Comparison of ENCODE assay signal across 20 mouse cellular contexts in the genomic region with DNA sequence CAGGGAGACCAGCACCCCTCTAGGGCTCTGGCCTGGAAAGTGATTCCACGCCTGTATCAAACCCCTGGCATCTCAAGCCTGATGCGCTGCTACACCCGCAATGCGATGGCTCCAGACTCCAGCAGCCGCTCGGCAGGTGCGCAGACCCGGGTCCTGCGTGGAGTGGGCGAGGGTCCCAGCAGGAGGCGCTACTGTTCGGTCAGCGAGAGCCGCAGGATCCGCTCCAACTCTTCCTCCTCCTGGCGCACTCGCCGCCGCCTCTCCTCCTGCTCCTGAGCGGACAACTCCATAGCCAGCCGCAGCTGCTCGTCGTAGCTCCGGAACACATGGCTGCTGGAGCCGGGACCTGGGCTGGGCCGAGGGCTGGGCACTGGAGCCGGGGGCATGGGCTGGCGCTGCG. TPM values are rescaled to one million over a fixed set of nuclear protein-coding genes. Genes with fewer than 3 reads are reported as not detected.
DNase-seq lines count a peak whose midpoint lies in the region; ATAC-seq and TF ChIP-seq lines count a peak whose summit lies in the region.
"Had no signal": no experiment of that assay in that cellular context is flagged by ENCODE, and none has a peak within 500 bp of the region (broad histone marks: within the 10 kb centered on the region; RNA-seq: fewer than 3 reads in every experiment).

No protein-coding gene starts in this region.

- DNase-seq in hindbrain, embryonic 10.5 days (ENCODE audit: low spot score) = no peak
- DNase-seq in testis, postnatal 10 days (ENCODE audit: low spot score) = no peak
- DNase-seq in MEL (ENCODE audit: low read depth, low spot score) = no peak
- peak; percentile 59 for DNase-seq in testis, postnatal 14 days (ENCODE audit: low spot score)
- no peak for DNase-seq in lung, postnatal 0 days (ENCODE audit: low spot score)
- DNase-seq: adrenal gland, postnatal 14 days; cerebellum, adult 11-12 months; cerebellum, adult 9-11 months; cerebellum, postnatal 36 days; gastrocnemius, postnatal 36 days; heart, postnatal 36 days; kidney, adult 11 months had no signal

- no peak for TF ChIP-seq RAD21 in MEL (IDR thresholded peaks at IDR 0.05; ENCODE audit: low read depth, low read length)

- no peak for TF ChIP-seq EP300 in MEL (IDR thresholded peaks at IDR 0.05; ENCODE audit: low read depth in 1 of 2, low read length in 2 of 2)
- no peak for TF ChIP-seq EP300 in lung, postnatal 0 days (IDR thresholded peaks at IDR 0.05)

- H3K9ac ChIP-seq in hindbrain, embryonic 12.5 days = no peak overlapping the region
- H3K9ac ChIP-seq in MEL (ENCODE audit: control insufficient read depth, low read depth, low read length, poor library complexity, severe bottlenecking) = no peak overlapping the region
- no peak overlapping the region for H3K9ac ChIP-seq in lung, postnatal 0 days (replicated peaks; ENCODE audit: low read depth)
- H3K9ac ChIP-seq: embryonic facial prominence, embryonic 13.5 days; heart, embryonic 13.5 days; hindbrain, embryonic 13.5 days had no signal

- peaks cover 15% of the 10 kb centered on the region for H3K4me1 ChIP-seq in hindbrain, embryonic 10.5 days (replicated peaks)
- peaks cover 4% of the 10 kb centered on the region for H3K4me1 ChIP-seq in hindbrain, embryonic 12.5 days
- H3K4me1 ChIP-seq in testis, adult 2 months (ENCODE audit: control insufficient read depth, insufficient read depth, low read length) = peaks cover 14% of the 10 kb centered on the region
- no peaks in the 10 kb centered on the region for H3K4me1 ChIP-seq in MEL (ENCODE audit: control insufficient read depth in 1 of 2, insufficient read depth in 2 of 2, low read length in 2 of 2)
- H3K4me1 ChIP-seq in lung, postnatal 0 days (ENCODE audit: insufficient read depth, low read depth, low read length) = peaks cover 2% of the 10 kb centered on the region; the same call in 1 of the 2 replicates

- no peak overlapping the region for H3K4me2 ChIP-seq in hindbrain, embryonic 12.5 days (replicated peaks)
- H3K4me2 ChIP-seq in lung, postnatal 0 days (replicated peaks; ENCODE audit: low read depth, low read length) = no peak overlapping the region
- H3K4me2 ChIP-seq: embryonic facial prominence, embryonic 13.5 days; heart, embryonic 13.5 days; hindbrain, embryonic 13.5 days had no signal

- H3K27ac ChIP-seq in hindbrain, embryonic 10.5 days = 0 out of 2 replicates have a peak overlapping the region, but pooled peaks have one; percentile 10
- no peak overlapping the region for H3K27ac ChIP-seq in hindbrain, embryonic 12.5 days
- no peak overlapping the region for H3K27ac ChIP-seq in testis, adult 2 months (ENCODE audit: control insufficient read depth, insufficient read depth, low read depth, low read length)
- no peak overlapping the region for H3K27ac ChIP-seq in MEL (ENCODE audit: control insufficient read depth, low read depth, low read length)
- no peak overlapping the region for H3K27ac ChIP-seq in lung, postnatal 0 days (ENCODE audit: low read length)
- H3K27ac ChIP-seq: embryonic facial prominence, embryonic 13.5 days; heart, embryonic 13.5 days; hindbrain, embryonic 13.5 days; hindbrain, postnatal 0 days had no signal

- 72% methylated on average over 29 of the region's 29 CpGs for WGBS in hindbrain, embryonic 10.5 days
- WGBS in hindbrain, embryonic 12.5 days = 67% methylated on average over 28 of the region's 29 CpGs
- 74% methylated on average over 29 of the region's 29 CpGs for WGBS in lung, postnatal 0 days

- peaks cover 33% of the 10 kb centered on the region for H3K27me3 ChIP-seq in hindbrain, embryonic 10.5 days (ENCODE audit: insufficient read depth, poor library complexity, severe bottlenecking)
- peaks cover 25% of the 10 kb centered on the region for H3K27me3 ChIP-seq in hindbrain, embryonic 12.5 days
- no peaks in the 10 kb centered on the region for H3K27me3 ChIP-seq in testis, adult 2 months (ENCODE audit: control insufficient read depth, insufficient read depth, low read length)
- no peaks in the 10 kb centered on the region for H3K27me3 ChIP-seq in MEL (ENCODE audit: control insufficient read depth in 1 of 2, insufficient read depth in 2 of 2, low read length in 2 of 2)
- peaks cover 11% of the 10 kb centered on the region; the same call in 1 of the 2 replicates for H3K27me3 ChIP-seq in lung, postnatal 0 days (replicated peaks; ENCODE audit: insufficient read depth, low read length)

- peaks cover 58% of the 10 kb centered on the region for H3K36me3 ChIP-seq in hindbrain, embryonic 10.5 days
- peaks cover 49% of the 10 kb centered on the region for H3K36me3 ChIP-seq in hindbrain, embryonic 12.5 days
- no peaks in the 10 kb centered on the region for H3K36me3 ChIP-seq in testis, adult 2 months (ENCODE audit: control insufficient read depth, insufficient read depth, low read length)
- peaks cover 0 to 3% of the 10 kb centered on the region in 2 experiments; a peak in 2 of 4 replicates for H3K36me3 ChIP-seq in MEL (ENCODE audit: control insufficient read depth in 1 of 2, insufficient read depth in 2 of 2, low read length in 2 of 2)
- H3K36me3 ChIP-seq in lung, postnatal 0 days (ENCODE audit: insufficient read depth, low read length) = no peaks in the 10 kb centered on the region

- no peak for ATAC-seq in hindbrain, embryonic 12.5 days (ENCODE audit: low FRiP score)
- no peak for ATAC-seq in granulocyte monocyte progenitor cell, adult 5-6 weeks (replicated peaks; ENCODE audit: poor library complexity, severe bottlenecking)
- ATAC-seq in lung, postnatal 0 days = no peak
- ATAC-seq: forebrain, embryonic 14.5 days; hindbrain, postnatal 0 days had no signal

- H3K4me3 ChIP-seq in hindbrain, embryonic 10.5 days = no peak overlapping the region
- H3K4me3 ChIP-seq in hindbrain, embryonic 12.5 days = no peak overlapping the region
- H3K4me3 ChIP-seq in testis, adult 2 months (ENCODE audit: control insufficient read depth, low read depth, low read length) = peak overlapping the region; percentile 48
- H3K4me3 ChIP-seq in MEL (ENCODE audit: control insufficient read depth in 1 of 2, insufficient read depth in 1 of 2, low read depth in 2 of 2, low read length in 2 of 2) = no peak overlapping the region
- H3K4me3 ChIP-seq in lung, postnatal 0 days (ENCODE audit: low read depth, low read length) = no peak overlapping the region
- H3K4me3 ChIP-seq: embryonic facial prominence, embryonic 13.5 days; heart, embryonic 13.5 days; hindbrain, embryonic 13.5 days had no signal

- H3K9me3 ChIP-seq in hindbrain, embryonic 10.5 days = no peaks in the 10 kb centered on the region
- H3K9me3 ChIP-seq in hindbrain, embryonic 12.5 days (replicated peaks) = no peaks in the 10 kb centered on the region
- no peaks in the 10 kb centered on the region for H3K9me3 ChIP-seq in MEL (replicated peaks; ENCODE audit: insufficient read depth, low read length)
- no peaks in the 10 kb centered on the region for H3K9me3 ChIP-seq in lung, postnatal 0 days (ENCODE audit: low read length)
- H3K9me3 ChIP-seq: embryonic facial prominence, embryonic 13.5 days; heart, embryonic 13.5 days; hindbrain, embryonic 13.5 days had no signal

- peak; percentile 13; the same call in 1 of the 2 replicates for TF ChIP-seq CTCF in testis, adult 2 months (IDR thresholded peaks at IDR 0.05; ENCODE audit: control insufficient read depth, insufficient read depth, insufficient replicate concordance, low read depth, low read length)
- peak; percentile 8 to 59 (median 25); a peak in 4 of 6 replicates for TF ChIP-seq CTCF in MEL (IDR thresholded peaks at IDR 0.05 in 2 of 3, conservative IDR thresholded peaks at IDR 0.05 in 1 of 3; ENCODE audit: control insufficient read depth in 1 of 3, insufficient read depth in 1 of 3, low read depth in 2 of 3, low read length in 3 of 3, poor library complexity in 1 of 3, severe bottlenecking in 1 of 3)
- no peak for TF ChIP-seq CTCF in lung, postnatal 0 days (IDR thresholded peaks at IDR 0.05)

- TF ChIP-seq POLR2A in testis, adult 2 months (IDR thresholded peaks at IDR 0.05; ENCODE audit: control insufficient read depth, low read depth, low read length) = no peak
- TF ChIP-seq POLR2A in MEL (IDR thresholded peaks at IDR 0.05; ENCODE audit: control insufficient read depth in 1 of 2, insufficient read depth in 1 of 2, low read depth in 1 of 2, low read length in 2 of 2, poor library complexity in 1 of 2) = no peak

- no peaks in the 10 kb centered on the region for H3K79me2 ChIP-seq in MEL (ENCODE audit: control insufficient read depth, insufficient read depth, low read length, poor library complexity)

RNA-seq across cellular contexts. Expression of gene Coro6, which starts 9.2 kb away (rescaled TPM):
- 0.05 and 0.16 TPM in 2 replicates for polyA plus RNA-seq in hindbrain, embryonic 10.5 days (2016; fragmentation: Nextera tagmentation; extraction: Ambion mirVana)
- polyA plus RNA-seq in hindbrain, embryonic 12.5 days (2016; fragmentation: Nextera tagmentation; extraction: Ambion mirVana) = 0.09 and 0.52 TPM in 2 replicates
- polyA plus RNA-seq in testis, adult 2 months (2012; rRNA removed) = 2.7 TPM in 2 replicates
- 0.04 TPM in 1 of 2 replicates, not detected in the other for total RNA-seq in MEL (2012; rRNA removed)
- under 1 TPM in 1 of 2 experiments, not detected in 1; 0.18 TPM for polyA plus RNA-seq in MEL (2012; ENCODE audit: insufficient read depth in 1 of 2, insufficient read length in 2 of 2, low read depth in 1 of 2, low replicate concordance in 2 of 2, missing spikeins in 1 of 2)
- total RNA-seq in granulocyte monocyte progenitor cell, adult 5-6 weeks (2014; fragmentation: Nextera tagmentation) = not detected in 2 replicates
- not detected in 2 replicates for total RNA-seq in granulocyte monocyte progenitor cell, adult 5-6 weeks (2017)
- polyA plus RNA-seq in lung, postnatal 0 days (2015; fragmentation: Nextera tagmentation; extraction: Ambion mirVana) = 0.26 and 0.45 TPM in 2 replicates

RNA-seq across cellular contexts. Expression of gene Ankrd13b, which starts 18.1 kb away (rescaled TPM):
- polyA plus RNA-seq in hindbrain, embryonic 10.5 days (2016; fragmentation: Nextera tagmentation; extraction: Ambion mirVana) = 11.1 and 16.7 TPM in 2 replicates
- 28.3 and 29.2 TPM in 2 replicates for polyA plus RNA-seq in hindbrain, embryonic 12.5 days (2016; fragmentation: Nextera tagmentation; extraction: Ambion mirVana)
- 2.9 and 3.6 TPM in 2 replicates for polyA plus RNA-seq in testis, adult 2 months (2012; rRNA removed)
- 20.9 and 22.6 TPM in 2 replicates for total RNA-seq in MEL (2012; rRNA removed)
- polyA plus RNA-seq in MEL (2012; ENCODE audit: insufficient read depth in 1 of 2, insufficient read length in 2 of 2, low read depth in 1 of 2, low replicate concordance in 2 of 2, missing spikeins in 1 of 2) = 10 to 100 TPM in 1 of 2 experiments, not detected in 1; 54.0 TPM
- 14.9 and 20.0 TPM in 2 replicates for total RNA-seq in granulocyte monocyte progenitor cell, adult 5-6 weeks (2014; fragmentation: Nextera tagmentation)
- 3.1 and 4.8 TPM in 2 replicates for total RNA-seq in granulocyte monocyte progenitor cell, adult 5-6 weeks (2017)
- polyA plus RNA-seq in lung, postnatal 0 days (2015; fragmentation: Nextera tagmentation; extraction: Ambion mirVana) = 1.9 and 2.2 TPM in 2 replicates

RNA-seq across cellular contexts. Expression of gene Git1, which starts 22.0 kb away (rescaled TPM):
- polyA plus RNA-seq in hindbrain, embryonic 10.5 days (2016; fragmentation: Nextera tagmentation; extraction: Ambion mirVana) = 14.2 and 14.8 TPM in 2 replicates
- 10.9 and 13.4 TPM in 2 replicates for polyA plus RNA-seq in hindbrain, embryonic 12.5 days (2016; fragmentation: Nextera tagmentation; extraction: Ambion mirVana)
- polyA plus RNA-seq in testis, adult 2 months (2012; rRNA removed) = 566 and 585 TPM in 2 replicates
- total RNA-seq in MEL (2012; rRNA removed) = 32.0 and 33.1 TPM in 2 replicates
- polyA plus RNA-seq in MEL (2012; ENCODE audit: insufficient read depth in 1 of 2, insufficient read length in 2 of 2, low read depth in 1 of 2, low replicate concordance in 2 of 2, missing spikeins in 1 of 2) = 10 to 100 TPM in 1 of 2 experiments, not detected in 1; 81.4 TPM
- total RNA-seq in granulocyte monocyte progenitor cell, adult 5-6 weeks (2014; fragmentation: Nextera tagmentation) = 33.6 and 47.7 TPM in 2 replicates
- 10.3 and 16.4 TPM in 2 replicates for total RNA-seq in granulocyte monocyte progenitor cell, adult 5-6 weeks (2017)
- polyA plus RNA-seq in lung, postnatal 0 days (2015; fragmentation: Nextera tagmentation; extraction: Ambion mirVana) = 12.3 and 12.6 TPM in 2 replicates

RNA-seq across cellular contexts. Expression of gene Abhd15, which starts 43.5 kb away (rescaled TPM):
- polyA plus RNA-seq in hindbrain, embryonic 10.5 days (2016; fragmentation: Nextera tagmentation; extraction: Ambion mirVana) = 5.3 and 9.1 TPM in 2 replicates
- polyA plus RNA-seq in hindbrain, embryonic 12.5 days (2016; fragmentation: Nextera tagmentation; extraction: Ambion mirVana) = 3.5 and 4.2 TPM in 2 replicates
- 0.17 and 0.28 TPM in 2 replicates for polyA plus RNA-seq in testis, adult 2 months (2012; rRNA removed)
- total RNA-seq in MEL (2012; rRNA removed) = 1.7 and 1.8 TPM in 2 replicates
- polyA plus RNA-seq in MEL (2012; ENCODE audit: insufficient read depth in 1 of 2, insufficient read length in 2 of 2, low read depth in 1 of 2, low replicate concordance in 2 of 2, missing spikeins in 1 of 2) = 1 to 10 TPM in 1 of 2 experiments, not detected in 1; 1.9 TPM
- 3.4 and 9.6 TPM in 2 replicates for total RNA-seq in granulocyte monocyte progenitor cell, adult 5-6 weeks (2014; fragmentation: Nextera tagmentation)
- total RNA-seq in granulocyte monocyte progenitor cell, adult 5-6 weeks (2017) = 2.6 and 3.6 TPM in 2 replicates
- 4.1 and 4.3 TPM in 2 replicates for polyA plus RNA-seq in lung, postnatal 0 days (2015; fragmentation: Nextera tagmentation; extraction: Ambion mirVana)

RNA-seq across cellular contexts. Expression of gene Trp53i13, which starts 44.4 kb away (rescaled TPM):
- polyA plus RNA-seq in hindbrain, embryonic 10.5 days (2016; fragmentation: Nextera tagmentation; extraction: Ambion mirVana) = 32.4 and 41.6 TPM in 2 replicates
- 29.7 and 32.3 TPM in 2 replicates for polyA plus RNA-seq in hindbrain, embryonic 12.5 days (2016; fragmentation: Nextera tagmentation; extraction: Ambion mirVana)
- polyA plus RNA-seq in testis, adult 2 months (2012; rRNA removed) = 46.7 and 54.1 TPM in 2 replicates
- 6.0 and 6.6 TPM in 2 replicates for total RNA-seq in MEL (2012; rRNA removed)
- polyA plus RNA-seq in MEL (2012; ENCODE audit: insufficient read depth in 1 of 2, insufficient read length in 2 of 2, low read depth in 1 of 2, low replicate concordance in 2 of 2, missing spikeins in 1 of 2) = 10 to 100 TPM in 1 of 2 experiments, not detected in 1; 12.3 TPM
- total RNA-seq in granulocyte monocyte progenitor cell, adult 5-6 weeks (2014; fragmentation: Nextera tagmentation) = 2.5 and 3.3 TPM in 2 replicates
- 1.8 and 2.8 TPM in 2 replicates for total RNA-seq in granulocyte monocyte progenitor cell, adult 5-6 weeks (2017)
- polyA plus RNA-seq in lung, postnatal 0 days (2015; fragmentation: Nextera tagmentation; extraction: Ambion mirVana) = 27.4 and 32.9 TPM in 2 replicates
